8 mouse cellular contexts compared by ENCODE assay signal in genomic region chr14:44987674-44988355, GRCm38 (mm10). TPM values are rescaled to one million over a fixed set of nuclear protein-coding genes. Genes with fewer than 3 reads are reported as not detected.
DNase-seq lines count a peak whose midpoint lies in the region; ATAC-seq and TF ChIP-seq lines count a peak whose summit lies in the region.
"Not testable (repeated sequence)": the region's sequence is repeated elsewhere in the genome, so short reads cannot be mapped to it uniquely, and the experiment has no call there.

Gene Ptger2, plus strand, starts transcription at chr14:44988195.

- intact Hi-C loops in left cerebral cortex, adult 2 months (cut with DNase I) = not testable (repeated sequence)

- WGBS in embryonic facial prominence, embryonic 13.5 days = 60% methylated on average over 6 of the region's 6 CpGs
- WGBS in hindbrain, embryonic 15.5 days = 28% methylated on average over 6 of the region's 6 CpGs
- 46% methylated on average over 6 of the region's 6 CpGs for WGBS in lung, adult 2 months
- WGBS in midbrain, embryonic 13.5 days = 31% methylated on average over 6 of the region's 6 CpGs
- WGBS in stomach, embryonic 14.5 days = 58% methylated on average over 6 of the region's 6 CpGs

- DNase-seq in heart, adult 11 months = peak; percentile 46
- not testable (repeated sequence) for DNase-seq in left cerebral cortex, adult 2 months (ENCODE audit: extremely low spot score in 1 of 2, low spot score in 2 of 2); lung, adult 2 months

- H3K27ac ChIP-seq in ES-Bruce4 (ENCODE audit: insufficient read depth, low read length); embryonic facial prominence, embryonic 13.5 days; hindbrain, embryonic 15.5 days (replicated peaks); left cerebral cortex, adult 2 months; midbrain, embryonic 13.5 days; stomach, embryonic 14.5 days (ENCODE audit: low read length): not testable (repeated sequence)

- peak within 1 kb of the TSS; percentile 70 for H3K4me3 ChIP-seq in ES-Bruce4 (ENCODE audit: low read depth, low read length)
- peak within 1 kb of the TSS; percentile 51 for H3K4me3 ChIP-seq in embryonic facial prominence, embryonic 13.5 days
- H3K4me3 ChIP-seq in hindbrain, embryonic 15.5 days = peak within 1 kb of the TSS; percentile 50
- H3K4me3 ChIP-seq in left cerebral cortex, adult 2 months = peak within 1 kb of the TSS; percentile 47
- H3K4me3 ChIP-seq in lung, adult 2 months (replicated peaks; ENCODE audit: extremely low read depth, low read depth, low read length) = peak within 1 kb of the TSS; percentile 91
- H3K4me3 ChIP-seq in midbrain, embryonic 13.5 days (replicated peaks) = peak within 1 kb of the TSS; percentile 44
- H3K4me3 ChIP-seq in stomach, embryonic 14.5 days (ENCODE audit: low read depth, low read length) = peak within 1 kb of the TSS; percentile 46

- not testable (repeated sequence) for H3K4me1 ChIP-seq in ES-Bruce4 (ENCODE audit: control insufficient read depth, insufficient read depth, low read length); lung, adult 2 months (ENCODE audit: control insufficient read depth, insufficient read depth, low read length); stomach, embryonic 14.5 days (ENCODE audit: control insufficient read depth, insufficient read depth, low read length)
- peaks cover 20% of the 10 kb centered on the region for H3K4me1 ChIP-seq in embryonic facial prominence, embryonic 13.5 days
- H3K4me1 ChIP-seq in hindbrain, embryonic 15.5 days (replicated peaks) = peaks cover 20% of the 10 kb centered on the region
- H3K4me1 ChIP-seq in midbrain, embryonic 13.5 days (replicated peaks) = peaks cover 13% of the 10 kb centered on the region

- not testable (repeated sequence) for ATAC-seq in embryonic facial prominence, embryonic 13.5 days (ENCODE audit: insufficient number of reproducible peaks, insufficient read depth, low FRiP score, low TSS enrichment, low read depth); midbrain, embryonic 13.5 days; stomach, embryonic 14.5 days (ENCODE audit: insufficient number of reproducible peaks, insufficient read depth, low FRiP score, low read depth)
- peak; percentile 10; the same call in 1 of the 2 replicates for ATAC-seq in hindbrain, embryonic 15.5 days (ENCODE audit: low FRiP score, low read depth)

- H3K9me3 ChIP-seq in ES-Bruce4 (replicated peaks; ENCODE audit: control insufficient read depth, insufficient read depth, low read length, poor library complexity, severe bottlenecking); embryonic facial prominence, embryonic 13.5 days; hindbrain, embryonic 15.5 days; midbrain, embryonic 13.5 days; stomach, embryonic 14.5 days (ENCODE audit: control insufficient read depth, low read depth, low read length): not testable (repeated sequence)

- not testable (repeated sequence) for H3K27me3 ChIP-seq in ES-Bruce4 (ENCODE audit: control insufficient read depth, insufficient read depth, low read length, poor library complexity, severe bottlenecking); hindbrain, embryonic 15.5 days; stomach, embryonic 14.5 days (ENCODE audit: control insufficient read depth, insufficient read depth, low read length)
- peaks cover 23% of the 10 kb centered on the region for H3K27me3 ChIP-seq in embryonic facial prominence, embryonic 13.5 days
- H3K27me3 ChIP-seq in midbrain, embryonic 13.5 days = peaks cover 41% of the 10 kb centered on the region

- H3K9ac ChIP-seq in ES-Bruce4 (ENCODE audit: low read depth, poor library complexity, severe bottlenecking) = peak within 1 kb of the TSS; percentile 16; the same call in 1 of the 2 replicates
- peak within 1 kb of the TSS; percentile 66 for H3K9ac ChIP-seq in embryonic facial prominence, embryonic 13.5 days
- H3K9ac ChIP-seq in hindbrain, embryonic 15.5 days = peak within 1 kb of the TSS; percentile 56
- H3K9ac ChIP-seq in midbrain, embryonic 13.5 days (replicated peaks) = peak within 1 kb of the TSS; percentile 62
- H3K9ac ChIP-seq in stomach, embryonic 14.5 days (replicated peaks; ENCODE audit: low read depth, low read length) = peak within 1 kb of the TSS; percentile 42

- H3K36me3 ChIP-seq in ES-Bruce4 (ENCODE audit: control insufficient read depth, insufficient read depth, low read length, poor library complexity, severe bottlenecking); embryonic facial prominence, embryonic 13.5 days; hindbrain, embryonic 15.5 days; midbrain, embryonic 13.5 days; stomach, embryonic 14.5 days (ENCODE audit: control insufficient read depth, insufficient read depth, low read length): not testable (repeated sequence)

- TF ChIP-seq POLR2A in ES-Bruce4 (IDR thresholded peaks at IDR 0.05; ENCODE audit: insufficient read depth, low read length); lung, adult 2 months (IDR thresholded peaks at IDR 0.05; ENCODE audit: borderline replicate concordance, extremely low read depth, low read depth, low read length): not testable (repeated sequence)

- peak within 1 kb of the TSS; percentile 85 for H3K4me2 ChIP-seq in embryonic facial prominence, embryonic 13.5 days
- H3K4me2 ChIP-seq in hindbrain, embryonic 15.5 days = peak within 1 kb of the TSS; percentile 86
- H3K4me2 ChIP-seq in midbrain, embryonic 13.5 days (replicated peaks) = peak within 1 kb of the TSS; percentile 82
- peak within 1 kb of the TSS; percentile 83 for H3K4me2 ChIP-seq in stomach, embryonic 14.5 days (replicated peaks; ENCODE audit: low read depth, low read length)

- not testable (repeated sequence) for TF ChIP-seq EP300 in ES-Bruce4 (IDR thresholded peaks at IDR 0.05; ENCODE audit: insufficient read depth, low read depth, low read length)

- TF ChIP-seq CTCF in ES-Bruce4 (IDR thresholded peaks at IDR 0.05; ENCODE audit: low read depth, low read length); left cerebral cortex, adult 2 months (IDR thresholded peaks at IDR 0.05); lung, adult 2 months (IDR thresholded peaks at IDR 0.05; ENCODE audit: insufficient read depth, low read length): not testable (repeated sequence)

RNA-seq across cellular contexts. Expression of gene Ptger2, which starts in this region (rescaled TPM):
- polyA plus RNA-seq in ES-Bruce4 (2011; ENCODE audit: insufficient read depth, insufficient read length, low read depth, missing spikeins) = not detected in 2 replicates
- 1.7 and 1.8 TPM in 2 replicates for polyA plus RNA-seq in embryonic facial prominence, embryonic 13.5 days (2015; fragmentation: Nextera tagmentation; extraction: Ambion mirVana)
- polyA plus RNA-seq in hindbrain, embryonic 15.5 days (2015; fragmentation: Nextera tagmentation; extraction: Ambion mirVana) = 1.0 and 1.4 TPM in 2 replicates
- under 1 TPM; 0.19 to 0.45 TPM for total RNA-seq in left cerebral cortex, adult 2 months (2021)
- 6.8 and 7.1 TPM in 2 replicates for polyA plus RNA-seq in lung, adult 2 months (2012; rRNA removed)
- polyA plus RNA-seq in midbrain, embryonic 13.5 days (2015; fragmentation: Nextera tagmentation; extraction: Ambion mirVana) = 0.20 and 0.23 TPM in 2 replicates
- polyA plus RNA-seq in stomach, embryonic 14.5 days (2014; fragmentation: Nextera tagmentation; extraction: Ambion mirVana) = 2.2 and 3.3 TPM in 2 replicates

Comparison
In these comparisons a context has a peak if more than half of its experiments do, and no peak if none do; other contexts are left out.
1. H3K9ac ChIP-seq: peak in every context shown above with its lines; median percentile 66 in embryonic facial prominence, embryonic 13.5 days; 62 in midbrain, embryonic 13.5 days; 56 in hindbrain, embryonic 15.5 days; 42 in stomach, embryonic 14.5 days; 16 in ES-Bruce4.